9 mouse cellular contexts compared by ENCODE assay signal in the genomic region with DNA sequence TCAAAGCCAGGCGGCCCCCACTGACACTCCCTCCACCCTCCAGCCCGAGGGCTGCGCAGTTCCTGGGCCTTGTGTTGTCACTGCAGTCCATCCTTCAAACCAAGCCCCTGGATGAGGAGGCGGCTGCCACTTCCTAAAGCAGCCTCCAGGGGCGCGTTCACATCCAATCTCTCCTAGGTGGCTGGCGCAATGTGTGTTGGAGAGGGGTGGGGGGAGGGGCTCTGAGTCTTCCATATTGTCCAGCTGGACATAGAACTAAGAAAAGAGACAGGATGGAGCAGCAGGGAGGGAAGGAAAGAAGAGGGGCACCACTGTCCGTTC. TPM values are rescaled to one million over a fixed set of nuclear protein-coding genes. Genes with fewer than 3 reads are reported as not detected.
DNase-seq lines count a peak whose midpoint lies in the region; ATAC-seq and TF ChIP-seq lines count a peak whose summit lies in the region.
"Had no signal": no experiment of that assay in that cellular context is flagged by ENCODE, and none has a peak within 500 bp of the region (broad histone marks: within the 10 kb centered on the region; RNA-seq: fewer than 3 reads in every experiment).

No protein-coding gene starts in this region.

- 0 out of 2 replicates have a peak overlapping the region, but pooled peaks have one; percentile 28 for H3K9ac ChIP-seq in kidney, embryonic 16.5 days (replicated peaks; ENCODE audit: low read length)
- H3K9ac ChIP-seq in lung, postnatal 0 days (replicated peaks; ENCODE audit: low read depth): no peak overlapping the region

- TF ChIP-seq CTCF in lung, postnatal 0 days (IDR thresholded peaks at IDR 0.05): peak; percentile 78

- H3K4me2 ChIP-seq in kidney, embryonic 16.5 days (replicated peaks; ENCODE audit: low read depth, low read length): 0 out of 2 replicates have a peak overlapping the region, but pooled peaks have one; percentile 6
- no peak overlapping the region for H3K4me2 ChIP-seq in lung, postnatal 0 days (replicated peaks; ENCODE audit: low read depth, low read length)

- H3K9me3 ChIP-seq in kidney, embryonic 16.5 days (ENCODE audit: low read length): no peaks in the 10 kb centered on the region
- H3K9me3 ChIP-seq in hindbrain, embryonic 10.5 days: no peaks in the 10 kb centered on the region
- H3K9me3 ChIP-seq in lung, postnatal 0 days (ENCODE audit: low read length): no peaks in the 10 kb centered on the region

- H3K4me3 ChIP-seq in kidney, embryonic 16.5 days (ENCODE audit: low read length): no peak overlapping the region
- peak overlapping the region; percentile 33 for H3K4me3 ChIP-seq in hindbrain, embryonic 10.5 days
- no peak overlapping the region for H3K4me3 ChIP-seq in lung, postnatal 0 days (ENCODE audit: low read depth, low read length)
- H3K4me3 ChIP-seq: myocyte had no signal

- peak; percentile 60; the same call in 1 of the 2 replicates for ATAC-seq in kidney, embryonic 16.5 days (ENCODE audit: low FRiP score, low TSS enrichment)
- peak; percentile 71 for ATAC-seq in lung, postnatal 0 days

- peaks cover 14% of the 10 kb centered on the region for H3K4me1 ChIP-seq in kidney, embryonic 16.5 days (ENCODE audit: insufficient read depth, low read length)
- peaks cover 50% of the 10 kb centered on the region for H3K4me1 ChIP-seq in hindbrain, embryonic 10.5 days (replicated peaks)
- 0 out of 2 replicates have a peak, but pooled peaks cover 3% of the 10 kb centered on the region for H3K4me1 ChIP-seq in lung, postnatal 0 days (ENCODE audit: insufficient read depth, low read depth, low read length)

- H3K27ac ChIP-seq in kidney, embryonic 16.5 days (ENCODE audit: low read length): no peak overlapping the region
- H3K27ac ChIP-seq in hindbrain, embryonic 10.5 days: peak overlapping the region; percentile 70
- no peak overlapping the region for H3K27ac ChIP-seq in lung, postnatal 0 days (ENCODE audit: low read length)

- 4% methylated on average over 8 of the region's 8 CpGs for WGBS in kidney, embryonic 16.5 days
- under 1% methylated on average over 8 of the region's 8 CpGs for WGBS in hindbrain, embryonic 10.5 days
- WGBS in lung, postnatal 0 days: 10% methylated on average over 8 of the region's 8 CpGs

- DNase-seq in kidney, postnatal 36 days: no peak
- DNase-seq in brain, adult 2 months (ENCODE audit: low read depth, low spot score): peak; percentile 36
- DNase-seq in hindbrain, embryonic 10.5 days (ENCODE audit: low spot score): peak; percentile 85
- peak; percentile 58 for DNase-seq in lung, postnatal 0 days (ENCODE audit: low spot score)
- DNase-seq in testis, postnatal 10 days (ENCODE audit: low spot score): peak; percentile 64
- DNase-seq in layer of hippocampus, adult 11-12 months (ENCODE audit: low spot score): no peak
- no peak for DNase-seq in cerebellum, adult 11 months

- TF ChIP-seq EP300 in lung, postnatal 0 days (IDR thresholded peaks at IDR 0.05): no peak

- peaks cover 3% of the 10 kb centered on the region; the same call in 1 of the 2 replicates for H3K27me3 ChIP-seq in kidney, embryonic 16.5 days (ENCODE audit: insufficient read depth, low read length)
- H3K27me3 ChIP-seq in hindbrain, embryonic 10.5 days (ENCODE audit: insufficient read depth, poor library complexity, severe bottlenecking): peaks cover 34% of the 10 kb centered on the region; the same call in 1 of the 2 replicates
- H3K27me3 ChIP-seq in lung, postnatal 0 days (replicated peaks; ENCODE audit: insufficient read depth, low read length): no peaks in the 10 kb centered on the region

- no peaks in the 10 kb centered on the region for H3K36me3 ChIP-seq in kidney, embryonic 16.5 days (ENCODE audit: insufficient read depth, low read length)
- no peaks in the 10 kb centered on the region for H3K36me3 ChIP-seq in hindbrain, embryonic 10.5 days
- no peaks in the 10 kb centered on the region for H3K36me3 ChIP-seq in lung, postnatal 0 days (ENCODE audit: insufficient read depth, low read length)

RNA-seq across cellular contexts. Expression of a gene that starts 9.1 kb away (rescaled TPM):
- 3.0 and 3.1 TPM in 2 replicates for polyA plus RNA-seq in kidney, embryonic 16.5 days (2015; fragmentation: Nextera tagmentation; extraction: Ambion mirVana)
- polyA plus RNA-seq in hindbrain, embryonic 10.5 days (2016; fragmentation: Nextera tagmentation; extraction: Ambion mirVana): 0.68 and 1.8 TPM in 2 replicates
- 1.7 and 1.9 TPM in 2 replicates for polyA plus RNA-seq in lung, postnatal 0 days (2015; fragmentation: Nextera tagmentation; extraction: Ambion mirVana)
- polyA plus RNA-seq: myocyte had no signal

RNA-seq across cellular contexts. Expression of a gene that starts 21.7 kb away (rescaled TPM):
- 13.6 and 16.3 TPM in 2 replicates for polyA plus RNA-seq in kidney, embryonic 16.5 days (2015; fragmentation: Nextera tagmentation; extraction: Ambion mirVana)
- polyA plus RNA-seq in hindbrain, embryonic 10.5 days (2016; fragmentation: Nextera tagmentation; extraction: Ambion mirVana): 7.8 and 8.6 TPM in 2 replicates
- 71.8 and 72.1 TPM in 2 replicates for polyA plus RNA-seq in lung, postnatal 0 days (2015; fragmentation: Nextera tagmentation; extraction: Ambion mirVana)

RNA-seq across cellular contexts. Expression of a gene that starts 45.8 kb away (rescaled TPM):
- 0.80 and 1.1 TPM in 2 replicates for polyA plus RNA-seq in kidney, embryonic 16.5 days (2015; fragmentation: Nextera tagmentation; extraction: Ambion mirVana)
- polyA plus RNA-seq in hindbrain, embryonic 10.5 days (2016; fragmentation: Nextera tagmentation; extraction: Ambion mirVana): 0.09 TPM in 1 of 2 replicates, not detected in the other
- 0.06 TPM in 1 of 2 replicates, not detected in the other for polyA plus RNA-seq in lung, postnatal 0 days (2015; fragmentation: Nextera tagmentation; extraction: Ambion mirVana)

Comparison
In these comparisons a context has a peak if more than half of its experiments do, and no peak if none do; other contexts are left out.
1. DNase-seq: peak in brain, adult 2 months (single experiment), hindbrain, embryonic 10.5 days (single experiment), lung, postnatal 0 days (single experiment) and testis, postnatal 10 days (single experiment); none in kidney, postnatal 36 days (0 of 2), layer of hippocampus, adult 11-12 months (single experiment) and cerebellum, adult 11 months (single experiment).